Mouse (Mus musculus) kidney, postnatal 25 days (tissue): ENCODE measurements around the gene Selenom.

Experiments
- DNase-seq, 2 experiments: peaks; one replicate each; pipeline ENCODE4 v3.0.0; 2021; ENCODE audit warnings: mixed read lengths in 2 of 2

Gene Selenom

GRCm38 (mm10) chr11:3554976-3555375 lies 40.5 kb downstream of the Selenom start:
- DNase-seq: no peak

- no peak for DNase-seq
Measured at GRCm38 (mm10) chr11:3557852-3558251, 43.4 kb downstream of the Selenom start.

DNA sequence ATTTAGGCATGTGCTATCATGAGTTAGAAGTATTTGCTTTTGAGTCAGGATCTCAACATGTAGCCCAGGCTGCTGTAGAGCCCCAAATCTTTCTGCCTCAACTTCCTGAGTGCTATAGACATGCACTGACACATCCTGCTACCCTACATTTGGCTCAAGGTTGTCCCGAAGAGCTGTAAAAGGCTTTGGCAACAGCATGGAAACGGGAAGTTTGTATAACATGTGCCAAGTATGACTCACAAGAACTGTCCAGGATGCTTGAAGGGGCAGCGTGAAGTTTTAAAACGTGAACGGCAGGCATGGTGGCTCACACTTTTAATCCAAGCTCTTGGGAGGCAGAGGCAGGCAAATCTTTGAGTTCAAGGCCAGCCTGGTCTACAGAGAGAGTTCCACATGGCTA lies 45.7 kb downstream of the Selenom start:
- peak; percentile 42 to 53 for DNase-seq

DNA sequence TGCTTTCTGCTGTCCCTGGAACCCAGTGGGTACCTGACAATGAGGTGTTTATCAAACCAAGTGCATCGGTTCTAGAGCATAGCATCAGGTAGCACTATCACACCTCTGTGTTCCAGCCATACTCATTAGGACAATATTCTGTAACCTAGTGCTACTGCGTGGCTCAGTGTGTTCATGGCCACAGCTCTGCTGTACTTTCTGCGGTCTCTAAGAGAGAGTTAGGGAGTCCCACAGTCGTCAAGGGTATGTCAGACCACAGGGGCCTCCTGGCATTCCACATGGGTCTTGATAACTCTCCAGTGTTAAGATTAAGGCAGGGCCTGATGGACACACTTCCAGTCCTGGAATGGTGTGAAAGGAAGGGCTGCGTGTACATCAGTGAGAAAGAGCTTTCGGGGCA lies 49.4 kb downstream of the Selenom start:
- no peak for DNase-seq

GRCm38 (mm10) chr11:3564451-3564850 lies 50.0 kb downstream of the Selenom start:
- DNase-seq: peak; percentile 45 to 59

GRCm38 (mm10) chr11:3566018-3566417 lies 51.5 kb downstream of the Selenom start:
- peak in 1 of 2 experiments; percentile 58 for DNase-seq
